Mouse (Mus musculus): ENCODE measurements around the gene Fermt3.
A peak's percentile ranks its signal among the peaks of the same experiment; 100 is the strongest.

Gene Fermt3

DNA sequence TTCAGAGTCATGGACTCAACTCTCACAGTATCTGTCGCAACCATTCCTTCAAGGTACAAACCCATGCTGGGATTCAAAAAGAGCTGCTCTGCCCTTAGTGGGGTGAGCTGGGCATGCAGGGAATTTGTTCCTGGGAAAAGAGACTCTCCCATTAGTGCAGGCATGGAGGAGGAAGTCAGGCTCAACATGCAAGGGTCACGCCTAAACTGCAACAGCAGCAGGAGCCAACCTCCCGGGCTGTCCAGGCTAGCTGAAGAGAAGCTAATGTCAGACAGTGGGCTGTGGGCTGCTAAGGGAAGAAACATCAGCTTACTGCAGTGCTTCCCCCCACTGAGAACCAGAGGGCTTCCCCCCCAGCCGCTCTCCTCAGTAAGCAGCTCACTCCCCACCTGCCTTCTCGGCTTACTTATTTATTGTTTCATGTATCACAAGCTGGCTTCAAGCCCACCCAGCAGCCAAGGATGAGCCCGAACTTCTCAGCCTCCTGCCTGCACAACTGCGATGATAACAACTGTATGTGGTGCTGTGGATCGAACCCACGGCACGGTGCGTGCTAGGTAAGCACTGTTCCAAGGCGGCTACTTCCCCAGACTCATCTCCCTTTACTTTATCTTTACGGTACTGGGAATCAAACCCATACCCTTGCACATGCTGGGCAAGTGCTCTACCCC lies 46.9 kb downstream of the Fermt3 start:
- no peak for DNase-seq (ENCODE audit: low read depth, low spot score)

DNA sequence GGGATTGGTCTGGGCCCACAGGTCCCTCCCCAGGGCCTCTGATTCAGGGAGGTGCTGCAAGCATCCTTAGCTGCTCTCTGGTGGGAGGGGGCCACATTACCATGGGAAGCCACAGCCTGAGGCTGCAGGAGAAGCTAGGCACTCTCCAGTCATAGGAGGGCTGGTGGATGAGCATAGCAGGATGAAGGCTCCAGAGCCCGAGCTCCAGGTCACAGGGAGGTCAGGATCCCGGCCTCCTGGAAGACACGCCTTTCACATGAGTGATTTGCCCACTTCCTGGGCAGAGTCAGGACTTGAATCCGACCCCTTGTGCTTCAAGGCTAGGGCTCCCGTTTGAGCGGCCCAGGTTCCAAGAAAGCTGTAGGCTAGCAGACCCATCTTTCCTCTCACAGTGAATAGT lies 47.6 kb downstream of the Fermt3 start:
- DNase-seq (ENCODE audit: low read depth, low spot score), result no peak

DNA sequence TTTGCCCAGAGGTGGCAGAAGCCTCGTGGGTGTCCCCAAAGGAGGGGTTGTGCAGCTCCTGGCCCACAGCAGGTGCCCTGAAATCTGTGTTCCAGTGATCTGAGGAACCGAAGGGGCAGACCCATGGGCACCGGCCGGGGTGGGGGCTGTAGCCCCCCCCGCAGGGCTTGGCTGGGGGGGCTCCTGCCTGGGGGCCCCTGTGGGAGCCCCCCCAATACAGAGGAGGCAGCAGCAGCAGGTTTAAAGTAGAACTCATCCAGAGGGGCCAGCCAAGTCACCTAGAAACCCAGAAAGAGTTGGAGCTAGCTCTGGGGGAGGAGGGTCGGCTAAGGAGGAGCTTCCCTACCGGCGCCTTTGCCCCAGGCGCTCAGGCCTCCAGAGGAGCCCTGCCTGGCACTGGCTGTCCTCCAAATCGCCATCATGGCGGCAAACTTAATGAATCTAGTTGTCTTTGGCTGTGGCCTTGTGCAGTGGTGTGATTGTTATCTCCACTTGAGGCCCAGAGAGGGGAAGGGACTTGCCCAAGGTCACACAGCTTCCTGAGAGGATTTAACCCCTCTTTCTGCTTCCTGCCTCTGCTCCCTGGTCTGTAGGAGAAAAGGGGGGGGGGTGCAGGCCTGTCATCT lies 48.7 kb downstream of the Fermt3 start:
- peak; percentile 52 for DNase-seq (ENCODE audit: low read depth, low spot score)

DNA sequence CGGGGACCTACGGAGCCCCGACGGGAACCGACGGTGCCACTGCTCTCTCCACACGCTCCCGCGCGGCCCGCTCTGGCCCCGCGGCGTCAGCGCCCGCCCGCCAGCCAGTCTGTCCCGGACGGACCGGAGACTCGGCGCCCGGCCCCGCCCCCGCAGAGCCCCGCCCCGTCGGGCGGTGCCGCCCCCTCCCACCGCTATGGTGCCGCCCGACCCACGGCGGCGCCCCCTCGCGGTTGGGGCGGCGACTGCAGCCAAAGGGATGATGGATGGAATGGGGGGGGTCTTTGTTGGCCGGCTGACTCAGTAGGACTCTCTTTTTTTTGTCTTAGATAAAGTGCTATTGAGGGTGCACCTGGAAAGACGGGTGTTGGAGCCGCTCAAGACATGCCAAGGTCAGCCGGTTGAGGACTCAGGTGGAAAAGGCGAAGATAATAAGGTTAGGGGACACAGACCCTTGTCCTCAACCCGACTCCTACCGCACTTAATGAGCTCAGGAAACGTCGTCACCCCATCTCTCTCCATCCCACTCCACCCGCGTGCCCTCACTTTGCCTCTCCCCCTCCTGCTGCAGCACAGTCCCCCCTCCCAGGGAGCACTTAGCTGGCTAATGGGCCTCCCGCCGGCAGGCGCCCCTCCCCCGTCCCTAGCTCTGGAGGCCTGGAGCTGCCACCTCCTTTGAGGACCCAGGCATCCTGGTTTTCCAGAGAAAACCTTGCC lies 49.4 kb downstream of the Fermt3 start:
- DNase-seq (ENCODE audit: low read depth, low spot score), result peak; percentile 90

DNA sequence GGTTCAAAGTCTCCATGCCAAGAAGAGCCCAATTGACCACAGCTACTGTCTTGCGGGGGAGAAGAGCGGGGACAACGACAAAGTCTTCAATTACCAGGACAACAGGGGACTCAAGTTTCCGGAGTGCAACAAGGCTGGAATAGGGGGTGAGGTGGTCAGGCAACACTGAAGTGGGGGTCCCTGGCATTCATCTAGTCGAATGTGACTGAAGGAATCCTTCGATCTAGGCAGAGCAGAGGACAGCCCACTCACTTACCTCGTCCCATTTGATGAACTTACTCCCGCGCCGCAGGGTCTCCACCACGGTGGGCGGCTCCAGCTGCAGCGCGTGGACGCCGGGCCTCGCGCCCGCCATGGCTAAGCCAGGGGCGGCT lies 50.0 kb downstream of the Fermt3 start:
- DNase-seq (ENCODE audit: low read depth, low spot score), result no peak

DNA sequence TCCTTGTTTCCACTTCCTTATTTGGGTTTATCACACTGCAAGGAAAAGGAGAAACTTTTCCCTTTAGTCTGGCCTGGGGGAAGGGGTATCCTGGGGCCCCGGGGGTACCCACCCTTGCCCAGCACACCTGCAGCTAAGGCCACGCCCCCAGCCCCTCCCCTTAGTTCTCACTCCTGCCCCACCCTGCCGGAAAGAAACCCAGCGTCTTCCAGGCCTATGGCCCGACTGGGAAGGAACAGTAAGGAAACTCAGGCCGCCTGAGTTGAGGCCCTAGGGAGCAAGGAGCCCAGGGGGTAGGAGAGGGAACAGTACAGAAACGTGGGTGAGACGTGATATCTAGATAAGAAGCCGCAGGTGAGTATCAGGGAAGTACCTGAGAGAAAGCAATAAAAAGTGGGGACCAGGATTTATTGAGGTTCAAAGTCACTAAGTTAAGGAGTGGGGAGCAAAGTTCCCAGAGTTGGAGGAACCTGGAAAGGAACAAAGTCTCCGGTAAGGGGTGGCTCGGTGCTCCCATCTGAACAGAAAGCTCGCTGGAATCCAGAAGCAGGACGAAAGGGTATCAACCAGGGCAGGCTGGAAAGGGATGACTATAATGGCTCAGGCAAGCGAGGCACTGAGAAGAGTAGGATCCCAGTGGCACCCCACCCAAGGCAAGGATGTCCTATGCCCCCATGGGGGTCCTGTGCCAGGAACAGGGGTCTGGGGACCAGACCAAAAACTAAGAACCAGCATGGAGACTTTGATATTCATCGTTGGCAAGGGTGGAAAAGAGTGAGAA lies 50.6 kb downstream of the Fermt3 start:
- DNase-seq (ENCODE audit: low read depth, low spot score), result peak; percentile 47

DNA sequence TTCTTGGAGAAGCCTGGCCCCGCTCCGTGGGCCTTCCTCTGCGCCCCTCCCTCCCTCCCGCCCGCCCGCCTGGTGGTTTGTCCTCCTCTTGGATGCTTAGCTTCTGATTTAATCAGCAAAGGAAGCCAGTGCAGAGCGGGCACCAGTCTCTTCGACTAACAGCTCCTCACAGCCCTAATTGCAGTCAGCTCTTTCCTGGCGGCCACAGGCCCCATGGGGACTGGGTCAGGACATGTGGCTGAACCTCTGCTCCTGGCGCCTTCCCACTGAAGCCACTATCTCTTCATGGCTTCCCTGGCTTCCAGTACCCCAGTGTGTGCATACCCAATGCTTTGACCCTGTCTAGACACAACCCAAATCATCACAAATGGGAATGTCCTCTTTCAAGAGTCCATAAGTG lies 62.8 kb downstream of the Fermt3 start:
- no peak for DNase-seq (ENCODE audit: low read depth, low spot score)

DNA sequence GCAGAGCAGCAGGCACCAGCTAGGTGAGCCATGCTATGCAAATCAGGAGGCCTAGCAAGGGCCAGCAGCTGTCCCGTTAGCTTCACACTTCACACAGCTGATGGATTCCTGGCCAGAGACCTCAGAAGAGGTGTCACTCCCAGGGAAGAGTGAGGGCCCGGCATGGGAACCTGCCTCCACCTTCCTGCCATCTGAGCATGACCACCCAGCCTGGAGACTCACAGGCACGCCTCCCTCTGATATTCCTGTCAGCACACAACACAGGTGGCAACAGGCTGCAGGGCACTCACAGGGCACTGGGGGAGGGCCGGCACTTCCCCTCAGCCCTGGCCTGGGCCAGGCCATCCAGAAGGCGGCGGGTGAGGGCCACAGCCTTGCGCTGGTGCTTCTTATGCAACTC lies 63.8 kb downstream of the Fermt3 start:
- DNase-seq (ENCODE audit: low read depth, low spot score), result no peak

DNA sequence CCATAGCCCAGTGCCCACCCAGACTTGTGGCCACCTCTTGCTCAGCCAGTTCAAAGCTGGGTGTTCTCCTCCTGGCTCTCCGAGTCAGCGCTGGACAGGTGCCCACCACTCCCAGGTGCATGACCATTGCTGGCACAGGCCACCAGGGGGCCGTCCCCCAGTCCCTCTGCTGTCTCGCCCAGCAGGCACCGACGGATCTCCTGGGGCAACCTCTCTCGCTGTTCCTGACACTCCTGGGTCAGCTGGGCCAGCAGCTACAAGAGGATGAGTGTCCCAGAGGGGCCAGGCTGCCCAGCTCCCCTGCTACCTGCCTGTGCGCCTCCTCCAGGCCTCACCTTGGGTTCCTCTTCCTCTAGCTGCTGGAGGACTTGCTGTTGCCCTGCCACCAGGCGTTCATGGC lies 65.2 kb downstream of the Fermt3 start:
- DNase-seq (ENCODE audit: low read depth, low spot score), result peak; percentile 54

DNA sequence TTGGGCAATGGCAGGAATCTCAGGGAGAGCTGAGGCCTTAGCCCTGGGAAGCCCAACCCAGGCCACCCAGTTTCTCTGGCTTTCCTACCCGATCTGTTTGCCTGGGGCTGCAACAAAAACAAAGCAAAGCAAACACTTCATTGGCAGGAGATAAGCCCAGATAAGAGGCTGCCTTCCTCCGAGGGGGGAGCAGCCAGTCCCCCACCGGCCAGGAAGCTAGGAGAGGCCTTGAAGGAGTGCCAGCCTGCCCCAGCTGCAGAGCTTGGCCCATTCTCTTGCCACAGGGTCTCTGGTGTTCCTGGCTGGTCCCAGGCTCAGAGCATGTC lies 66.6 kb downstream of the Fermt3 start:
- peak; percentile 42 for DNase-seq (ENCODE audit: low read depth, low spot score)

DNA sequence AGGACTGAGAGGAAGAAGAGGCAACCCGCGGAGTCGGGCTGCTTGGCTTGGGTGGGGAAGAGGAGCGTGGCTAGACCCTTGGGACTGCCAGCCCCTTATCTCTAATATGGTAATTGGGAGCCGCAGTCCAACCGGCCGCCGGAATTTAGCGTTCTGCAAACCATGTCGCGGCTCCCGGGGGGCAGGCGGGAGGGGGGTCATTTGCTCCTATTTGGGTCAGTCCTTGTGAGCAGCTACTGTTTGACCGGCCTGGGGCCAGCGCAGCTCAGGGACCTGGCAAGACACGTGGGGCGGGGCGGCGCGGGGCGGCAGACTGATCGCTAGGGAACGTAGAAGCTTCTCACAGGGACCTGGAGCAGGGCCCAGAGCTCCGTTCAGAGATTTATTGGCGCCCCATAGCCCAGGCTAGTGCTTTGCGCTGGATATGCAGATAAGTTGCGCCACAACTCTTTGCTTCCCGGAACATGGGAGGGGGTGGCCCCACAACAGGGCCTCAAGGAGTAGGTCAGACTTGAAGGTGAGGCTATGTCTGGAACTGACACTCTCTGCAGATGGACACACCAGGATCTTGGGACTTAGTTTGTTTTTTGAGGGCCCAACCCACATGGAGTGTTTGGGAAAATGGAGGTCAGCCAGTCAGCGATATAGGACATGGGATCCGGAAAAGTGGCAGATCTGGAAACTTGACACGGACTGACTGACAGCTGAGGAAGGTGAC lies 67.1 kb downstream of the Fermt3 start:
- DNase-seq (ENCODE audit: low read depth, low spot score), result peak; percentile 57

DNA sequence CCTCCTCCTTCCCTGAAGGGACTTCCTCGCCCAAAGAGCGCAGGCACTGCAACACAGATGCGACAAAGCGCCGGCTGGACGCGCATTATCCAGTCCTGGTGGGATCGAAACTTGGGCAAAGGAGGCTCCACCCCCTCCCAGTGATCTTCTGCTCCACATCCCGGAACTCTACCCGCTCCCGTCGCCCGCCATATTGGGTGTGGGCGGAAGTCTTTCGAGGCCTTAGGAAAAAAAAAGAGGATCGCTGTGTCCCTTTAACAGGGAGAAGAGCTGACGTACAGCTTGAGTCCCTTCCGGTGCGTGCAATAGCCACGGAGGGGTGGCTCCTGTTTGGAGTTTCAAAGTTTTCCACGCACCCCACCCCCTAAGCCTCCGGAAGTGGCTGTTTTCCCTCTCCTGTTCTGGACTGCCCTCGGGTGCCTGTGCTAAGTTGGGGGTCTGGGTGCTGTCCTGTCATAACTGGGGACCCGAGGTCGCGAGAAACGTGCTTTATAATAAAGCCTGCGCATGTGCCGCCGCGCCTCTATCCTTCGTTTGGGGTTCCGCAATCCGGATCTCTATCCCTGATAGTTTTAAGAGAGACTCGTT lies 67.8 kb downstream of the Fermt3 start:
- DNase-seq (ENCODE audit: low read depth, low spot score), result peak; percentile 81

DNA sequence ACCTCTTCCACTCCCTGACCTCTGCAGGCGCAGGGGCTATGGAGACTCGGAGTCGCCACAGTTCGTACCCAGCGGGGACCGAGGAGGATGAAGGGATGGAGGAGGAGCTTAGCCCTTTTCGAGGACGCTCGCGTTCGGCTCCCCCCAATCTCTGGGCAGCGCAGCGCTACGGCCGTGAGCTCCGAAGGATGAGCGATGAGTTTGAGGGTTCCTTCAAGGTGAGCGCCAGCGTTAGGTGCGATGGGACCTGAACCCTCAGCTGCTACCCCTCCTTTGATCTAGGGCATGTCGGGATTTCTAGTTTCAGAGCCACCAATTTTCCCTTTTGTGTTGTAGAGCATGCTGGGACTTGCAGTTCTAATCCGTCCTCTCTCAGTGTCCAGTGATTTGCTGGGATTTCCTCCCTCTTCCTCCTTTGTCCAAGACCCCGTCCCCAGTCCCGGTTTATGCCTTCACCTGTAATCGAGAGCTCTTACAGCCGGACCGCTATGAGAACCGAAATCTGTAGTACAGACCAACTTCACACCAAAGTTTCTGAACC lies 68.6 kb downstream of the Fermt3 start:
- peak; percentile 52 for DNase-seq (ENCODE audit: low read depth, low spot score)

DNA sequence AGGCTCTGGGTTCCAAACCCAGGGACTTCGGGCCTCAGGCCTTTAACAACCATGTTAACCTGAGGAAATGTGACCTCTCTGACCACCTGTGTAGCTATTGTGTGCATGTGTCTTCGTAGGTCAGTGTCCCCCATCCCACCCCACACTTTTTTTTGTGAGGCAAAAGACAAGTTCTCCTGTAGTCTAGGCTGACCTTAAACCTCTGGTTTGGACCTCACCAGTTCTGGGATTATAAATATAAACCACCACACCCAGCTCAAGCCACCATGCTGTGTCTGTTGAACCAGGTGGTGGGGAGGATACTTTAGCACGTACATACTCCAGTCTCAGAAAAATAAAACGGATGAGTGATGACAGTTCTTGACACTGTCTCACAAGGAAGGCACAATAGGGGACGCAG lies 69.3 kb downstream of the Fermt3 start:
- DNase-seq (ENCODE audit: low read depth, low spot score), result no peak

DNA sequence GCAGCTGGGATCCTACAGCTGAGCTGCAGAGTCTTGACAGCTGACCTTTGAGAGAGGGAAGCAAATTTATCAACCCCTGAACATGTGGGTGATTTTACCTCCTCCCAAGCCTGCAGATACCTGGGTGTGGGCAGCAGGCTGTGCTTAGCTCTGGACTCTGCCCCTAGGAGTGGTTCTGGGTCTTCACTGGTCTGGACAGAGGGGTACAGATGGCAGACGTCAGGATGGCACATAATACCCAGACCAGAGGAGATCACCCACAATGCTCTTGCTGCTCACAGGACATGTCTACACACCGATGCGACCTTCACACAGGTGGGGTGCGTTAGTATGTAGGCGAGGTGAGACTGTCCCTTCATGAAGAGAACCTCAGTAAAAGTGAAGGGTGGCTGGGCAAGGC lies 69.7 kb downstream of the Fermt3 start:
- DNase-seq (ENCODE audit: low read depth, low spot score), result no peak

All from CD4-positive, CD25-positive, alpha-beta regulatory T cell, adult 2 months (primary cell).